Mouse (Mus musculus) embryonic facial prominence, embryonic 14.5 days (tissue): ENCODE results near the gene Mafg. TPM values are rescaled to one million over a fixed set of nuclear protein-coding genes. Genes with fewer than 3 reads are reported as not detected.
A peak's percentile ranks its signal among the peaks of the same experiment; 100 is the strongest.

Source experiments
- ATAC-seq: fragments of 200-750 bp; cut with Nextera tagmentation; 2 replicates; pipeline ENCODE4 v1.8.0; 2017; ENCODE audit warnings: low read depth, moderate number of reproducible peaks, moderate TSS enrichment
- DNase-seq: peaks from one replicate; pipeline ENCODE4 v3.0.0-alpha.2; 2015; ENCODE audit warnings: low spot score
- H3K27ac ChIP-seq: fragments of 300-500 bp; sonication (generic); replicated peaks from 2 replicates; pipeline ENCODE4 v1.5.1; 2014; ENCODE audit warnings: low read depth, mild to moderate bottlenecking, low read length, moderate library complexity
- H3K27me3 ChIP-seq: fragments of 300-500 bp; sonication (generic); replicated peaks from 2 replicates; pipeline ENCODE4 v1.6.1; 2014; ENCODE audit warnings: low read length; ENCODE audit not compliant: control insufficient read depth, insufficient read depth
- H3K36me3 ChIP-seq: fragments of 300-500 bp; sonication (generic); 2 replicates; pipeline ENCODE4 v1.6.1; 2014; ENCODE audit warnings: low read length, mixed read lengths; ENCODE audit not compliant: control insufficient read depth, insufficient read depth
- H3K4me1 ChIP-seq: fragments of 300-500 bp; sonication (generic); 2 replicates; pipeline ENCODE4 v1.6.1; 2014; ENCODE audit warnings: antibody characterized with exemption, low read length; ENCODE audit not compliant: control insufficient read depth, insufficient read depth
- H3K4me2 ChIP-seq: fragments of 300-500 bp; sonication (generic); 2 replicates; pipeline ENCODE4 v1.6.1; 2014; ENCODE audit warnings: low read depth, mild to moderate bottlenecking, low read length, moderate library complexity, mixed read lengths
- H3K4me3 ChIP-seq: fragments of 300-500 bp; sonication (generic); 2 replicates; pipeline ENCODE4 v1.5.1; 2014; ENCODE audit warnings: low read depth, mild to moderate bottlenecking, low read length
- H3K9ac ChIP-seq: fragments of 300-500 bp; sonication (generic); 2 replicates; pipeline ENCODE4 v1.6.1; 2014; ENCODE audit warnings: low read depth, mild to moderate bottlenecking, low read length, moderate library complexity, mixed read lengths
- H3K9me3 ChIP-seq: fragments of 300-500 bp; sonication (generic); 2 replicates; pipeline ENCODE4 v1.6.1; 2016; ENCODE audit warnings: low read length; ENCODE audit not compliant: control insufficient read depth
- WGBS: fragments of 180-500 bp; shearing (Covaris S2); extraction: QIAGEN DNeasy Blood & Tissue Kit; methylation state at CpG from one replicate; pipeline ENCODE4 v1.1.7; 2014; 5-methylcytosine and 5-hydroxymethylcytosine counted together
- polyA plus RNA-seq: library from polyadenylated mRNA; unstranded; fragments of >200 nt; fragmentation: Nextera tagmentation; extraction: Ambion mirVana; gene quantifications from 2 replicates; pipeline ENCODE4 v1.2.1, GENCODE M21; 2014

Mafg gene
- polyA plus RNA-seq, 1 experiment from 2014 or later = 26.8 TPM

DNA sequence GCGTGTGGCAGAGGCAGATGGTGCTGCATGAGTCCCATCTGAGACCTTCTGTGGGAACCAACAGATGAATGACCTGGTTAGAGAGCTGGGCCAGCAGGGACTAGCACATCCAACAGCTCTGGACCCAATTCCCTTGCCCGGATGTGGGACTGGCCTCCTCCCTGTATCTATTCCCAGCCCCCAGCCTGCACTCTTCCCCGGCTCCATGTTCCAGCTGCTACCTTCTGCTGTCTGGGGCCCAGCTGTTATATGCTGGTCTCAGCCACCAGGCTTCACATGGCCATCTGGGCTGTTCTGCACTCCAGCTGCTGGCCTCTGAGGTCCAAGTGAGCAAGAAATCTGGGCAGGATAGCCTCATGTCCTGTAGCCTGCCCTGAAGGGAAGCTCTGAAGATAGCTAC lies 32.0 kb upstream of the Mafg start:
- Histone ChIP-seq H3K36me3 (no peaks in the 10 kb centered on the region), H3K4me3 (no peak overlapping the region), H3K9me3 (no peaks in the 10 kb centered on the region), H3K4me2 (no peak overlapping the region), H3K27me3 (peaks cover 35% of the 10 kb centered on the region), H3K27ac (no peak overlapping the region), H3K9ac (no peak overlapping the region), H3K4me1 (peaks cover 10% of the 10 kb centered on the region)
- DNase-seq (peak; percentile 52), ATAC-seq (0 out of 2 replicates have a peak, but pooled peaks have one; percentile 38)
- 46% methylated on average over 3 of the region's 3 CpGs for WGBS

- H3K9ac ChIP-seq = no peak overlapping the region
- peaks cover 51% of the 10 kb centered on the region for H3K27me3 ChIP-seq
- no peak overlapping the region for H3K4me3 ChIP-seq
- WGBS = 85% methylated on average over 5 of the region's 5 CpGs
- DNase-seq = no peak
- H3K36me3 ChIP-seq = no peaks in the 10 kb centered on the region
- peaks cover 14% of the 10 kb centered on the region for H3K4me1 ChIP-seq
- H3K9me3 ChIP-seq = no peaks in the 10 kb centered on the region
- no peak overlapping the region for H3K4me2 ChIP-seq
- H3K27ac ChIP-seq = no peak overlapping the region
- no peak for ATAC-seq
Measured at GRCm38 (mm10) chr11:120663714-120664113, 30.3 kb upstream of the Mafg start.

DNA sequence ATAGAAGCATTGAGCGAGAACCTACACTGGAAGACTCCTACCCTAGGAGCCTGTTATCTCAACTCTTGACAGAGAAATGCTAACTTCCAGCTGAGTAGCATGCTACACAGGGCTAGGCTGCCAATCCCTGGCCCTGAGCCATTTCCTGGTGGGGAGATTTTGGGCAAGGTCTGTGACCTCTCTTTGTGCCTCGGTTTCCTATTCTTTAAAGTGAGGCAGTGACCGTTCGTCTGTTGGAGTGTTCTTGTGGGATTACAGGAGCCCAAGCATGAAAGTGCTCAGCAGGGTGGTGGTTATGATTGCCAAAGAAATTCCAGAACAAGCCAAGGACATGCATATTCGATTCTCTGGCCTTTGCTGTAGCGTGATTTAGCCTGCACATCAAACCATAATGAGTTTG lies 29.4 kb upstream of the Mafg start:
- H3K27me3 ChIP-seq = peaks cover 58% of the 10 kb centered on the region
- 64% methylated on average over 6 of the region's 6 CpGs for WGBS

GRCm38 (mm10) chr11:120661076-120661460 lies 27.7 kb upstream of the Mafg start, which contains the start of gene Notum:
Notum (minus strand) TSS chr11:120661175.
- peak within 1 kb of the TSS; percentile 48 for H3K4me3 ChIP-seq
- peak within 1 kb of the TSS; percentile 56 for H3K9ac ChIP-seq
- no peaks in the 10 kb centered on the region for H3K9me3 ChIP-seq
- ATAC-seq = no peak
- H3K4me2 ChIP-seq = peak within 1 kb of the TSS; percentile 80
- DNase-seq = no peak
- no peaks in the 10 kb centered on the region for H3K36me3 ChIP-seq
- peaks cover 70% of the 10 kb centered on the region for H3K27me3 ChIP-seq
- peaks cover 10% of the 10 kb centered on the region; the same call in 1 of the 2 replicates for H3K4me1 ChIP-seq
- under 1% methylated on average over 32 of the region's 35 CpGs for WGBS
- H3K27ac ChIP-seq = no peak within 1 kb of the TSS

More for the DNA sequence above, 29.4 kb upstream of the Mafg start:
- no peaks in the 10 kb centered on the region for H3K36me3 ChIP-seq
- H3K27ac ChIP-seq = no peak overlapping the region
- H3K4me1 ChIP-seq = peaks cover 14% of the 10 kb centered on the region
- H3K4me2 ChIP-seq = no peak overlapping the region
- H3K9ac ChIP-seq = no peak overlapping the region
- H3K4me3 ChIP-seq = no peak overlapping the region
- H3K9me3 ChIP-seq = no peaks in the 10 kb centered on the region
- ATAC-seq = no peak
- no peak for DNase-seq

DNA sequence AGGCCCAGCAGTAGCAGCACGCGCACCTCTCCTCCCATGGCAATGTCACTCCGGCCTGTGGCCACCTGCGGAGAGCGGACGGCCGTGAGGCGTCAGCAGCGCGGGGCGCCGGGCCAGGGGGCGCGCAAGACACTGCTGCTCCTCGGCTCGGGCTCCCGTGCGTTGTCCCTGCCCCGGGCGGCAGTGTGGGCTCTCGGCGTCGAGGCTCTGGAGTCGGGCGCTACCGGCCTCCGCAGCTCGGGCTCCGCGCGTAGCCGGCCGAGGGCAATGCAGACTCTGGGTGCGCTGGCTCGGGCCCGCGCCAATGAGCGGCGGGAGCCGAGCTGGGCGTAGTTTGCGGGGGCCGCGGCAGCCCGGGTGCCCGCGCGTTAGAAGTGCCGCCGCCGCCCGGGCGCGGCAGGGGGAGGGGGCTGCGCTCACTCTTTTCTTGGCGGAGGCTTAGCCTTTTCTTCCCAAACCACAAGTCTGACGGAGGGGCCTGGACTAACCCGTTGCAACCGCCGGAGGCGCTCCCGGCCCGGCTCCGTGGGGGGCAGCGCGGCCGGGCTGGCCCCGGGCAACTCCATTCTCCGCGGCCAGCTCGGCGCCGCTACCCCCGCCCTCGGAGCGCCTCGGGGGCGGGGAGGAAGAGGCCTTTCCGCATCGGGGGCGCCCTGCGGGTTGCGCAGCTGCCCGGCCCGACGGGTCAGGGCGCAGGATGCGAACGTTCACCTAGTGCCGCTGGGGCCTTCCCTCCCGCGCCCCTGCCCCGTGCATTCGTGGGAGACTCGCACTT lies 27.1 kb upstream of the Mafg start:
- DNase-seq (peak; percentile 58), ATAC-seq (peak; percentile 74)
- H3K4me3 ChIP-seq = peak overlapping the region; percentile 48
- H3K4me1 ChIP-seq = peaks cover 10% of the 10 kb centered on the region; the same call in 1 of the 2 replicates
- H3K27me3 ChIP-seq = peaks cover 71% of the 10 kb centered on the region
- H3K9ac ChIP-seq = peak overlapping the region; percentile 56
- H3K4me2 ChIP-seq = peak overlapping the region; percentile 80
- H3K36me3 ChIP-seq = no peaks in the 10 kb centered on the region
- WGBS = 1% methylated on average over 28 of the region's 95 CpGs
- no peaks in the 10 kb centered on the region for H3K9me3 ChIP-seq
- no peak overlapping the region for H3K27ac ChIP-seq

DNA sequence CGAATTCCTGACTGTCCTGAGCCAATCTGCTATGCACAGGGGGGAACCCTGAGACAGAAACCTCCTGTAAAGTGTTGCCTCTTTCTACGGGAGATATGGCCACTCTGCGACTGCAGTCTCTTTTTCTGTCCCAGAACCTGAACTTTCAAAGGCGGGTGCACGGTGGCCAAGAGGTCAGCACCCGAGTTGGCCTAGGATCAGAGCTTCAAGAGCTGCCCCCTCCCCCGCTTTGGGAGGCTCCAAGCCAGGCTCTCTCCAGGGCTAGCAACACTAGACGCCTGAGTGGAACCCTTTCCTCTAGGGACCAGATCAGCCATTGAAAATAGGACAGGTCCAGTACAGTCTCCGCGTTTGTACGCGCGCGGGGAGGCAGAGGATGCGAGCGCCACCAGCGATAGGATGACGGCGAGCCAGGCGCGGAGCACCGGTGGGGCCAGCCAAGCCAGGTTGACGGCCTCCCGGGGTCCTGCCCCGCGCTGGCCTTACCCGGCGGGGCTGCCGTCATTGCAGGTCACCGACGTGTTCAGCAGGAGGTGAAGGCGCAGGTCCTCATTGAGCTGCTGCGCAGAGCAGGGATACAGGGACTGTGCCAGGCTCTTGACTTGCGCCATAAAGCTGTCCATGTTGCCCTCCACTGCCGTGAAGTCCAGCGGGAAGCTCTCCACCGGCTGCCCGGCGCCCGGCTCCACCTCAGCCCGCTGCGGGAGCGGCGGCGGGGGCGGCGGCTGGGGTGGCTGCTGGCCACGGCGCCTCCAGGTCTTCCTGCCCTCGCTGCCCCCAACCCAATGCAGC lies 26.3 kb upstream of the Mafg start:
- no peaks in the 10 kb centered on the region for H3K9me3 ChIP-seq
- 0 out of 2 replicates have a peak, but pooled peaks have one; percentile 15 for ATAC-seq
- H3K4me1 ChIP-seq = peaks cover 10% of the 10 kb centered on the region; the same call in 1 of the 2 replicates
- peaks cover 71% of the 10 kb centered on the region for H3K27me3 ChIP-seq
- 2% methylated on average over 37 of the region's 50 CpGs for WGBS
- no peaks in the 10 kb centered on the region for H3K36me3 ChIP-seq
- H3K9ac ChIP-seq = peak overlapping the region; percentile 56
- peak overlapping the region; percentile 48 for H3K4me3 ChIP-seq
- no peak for DNase-seq
- H3K27ac ChIP-seq = no peak overlapping the region
- H3K4me2 ChIP-seq = peak overlapping the region; percentile 80

DNA sequence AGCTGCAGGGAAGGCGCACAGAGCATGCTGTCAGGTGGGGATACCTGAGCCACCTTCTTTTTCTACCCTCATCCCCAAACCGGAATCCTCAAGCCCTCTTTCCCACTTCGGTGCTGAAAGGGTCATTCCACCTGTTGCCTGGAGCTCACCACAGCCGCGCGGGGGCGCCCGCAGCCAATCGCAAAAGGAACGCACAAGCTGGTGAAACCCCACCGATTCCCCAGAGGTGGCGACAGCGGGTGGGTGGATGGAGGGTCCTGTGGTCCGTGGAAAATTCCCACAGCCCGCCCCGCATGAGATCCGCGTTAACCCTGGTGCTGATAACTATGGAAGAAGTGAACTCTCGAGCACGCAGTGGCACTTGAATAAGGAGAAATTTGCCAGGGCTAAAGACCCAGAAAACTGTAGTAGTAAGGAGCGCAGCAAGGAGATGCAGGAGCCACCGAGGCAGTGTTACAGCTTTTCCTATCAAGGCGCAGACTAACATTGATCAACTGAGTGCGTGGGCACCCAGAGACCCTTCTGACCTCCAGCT lies 25.5 kb upstream of the Mafg start:
- ATAC-seq = no peak
- H3K4me1 ChIP-seq = peaks cover 10% of the 10 kb centered on the region; the same call in 1 of the 2 replicates
- DNase-seq = peak; percentile 76
- H3K36me3 ChIP-seq = no peaks in the 10 kb centered on the region
- WGBS = 3% methylated on average over 24 of the region's 24 CpGs
- peaks cover 71% of the 10 kb centered on the region for H3K27me3 ChIP-seq
- peak overlapping the region; percentile 48 for H3K4me3 ChIP-seq
- H3K9ac ChIP-seq = no peak overlapping the region
- peak overlapping the region; percentile 80; the same call in 1 of the 2 replicates for H3K4me2 ChIP-seq
- H3K27ac ChIP-seq = no peak overlapping the region
- H3K9me3 ChIP-seq = no peaks in the 10 kb centered on the region

DNA sequence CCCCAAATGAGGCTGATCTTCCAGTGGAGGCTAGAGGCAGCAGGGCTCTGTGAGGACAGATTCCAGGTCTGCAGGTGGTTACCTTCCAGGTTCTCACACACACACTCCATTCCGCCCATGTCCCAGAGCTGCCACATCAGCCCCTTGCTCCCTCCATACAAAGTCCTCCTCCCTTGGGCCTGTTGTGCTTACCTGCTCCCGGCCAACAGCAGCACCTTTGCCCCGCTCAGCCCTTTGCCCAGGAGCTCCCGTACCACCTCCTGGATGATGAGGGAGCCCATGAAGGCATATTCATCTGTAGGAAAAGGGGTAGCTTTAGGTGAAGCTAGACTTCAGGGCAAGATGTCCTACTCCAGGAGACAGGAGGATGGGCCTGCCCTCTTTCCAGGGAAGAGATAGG lies 23.9 kb upstream of the Mafg start:
- ATAC-seq = no peak
- Histone ChIP-seq H3K9ac (no peak overlapping the region), H3K9me3 (no peaks in the 10 kb centered on the region), H3K4me2 (no peak overlapping the region), H3K27ac (no peak overlapping the region), H3K36me3 (no peaks in the 10 kb centered on the region), H3K4me3 (no peak overlapping the region), H3K4me1 (peaks cover 10% of the 10 kb centered on the region; the same call in 1 of the 2 replicates), H3K27me3 (peaks cover 55% of the 10 kb centered on the region)
- no peak for DNase-seq
- WGBS = 90% methylated on average over 4 of the region's 4 CpGs
